Mouse (Mus musculus) lung, embryonic 16.5 days (tissue): Measurements from ENCODE around the gene Chrng. TPM values are rescaled to one million over a fixed set of nuclear protein-coding genes. Genes with fewer than 3 reads are reported as not detected.

Experiments
- ATAC-seq: fragments of 200-750 bp; cut with Nextera tagmentation; 2 replicates; pipeline ENCODE4 v1.8.0; 2017; ENCODE audit warnings: low read depth, mild to moderate bottlenecking, moderate library complexity
- H3K27ac ChIP-seq: fragments of 300-500 bp; sonication (generic); 2 replicates; pipeline ENCODE4 v1.5.1; 2014; ENCODE audit warnings: mild to moderate bottlenecking, control low read depth, low read length
- H3K27me3 ChIP-seq: fragments of 300-500 bp; sonication (generic); 2 replicates; pipeline ENCODE4 v1.6.1; 2014; ENCODE audit warnings: low read depth, low read length, mixed read lengths; ENCODE audit not compliant: control insufficient read depth, insufficient read depth
- H3K36me3 ChIP-seq: fragments of 300-500 bp; sonication (generic); 2 replicates; pipeline ENCODE4 v1.6.1; 2014; ENCODE audit warnings: low read length; ENCODE audit not compliant: control insufficient read depth, insufficient read depth
- H3K4me1 ChIP-seq: fragments of 300-500 bp; sonication (generic); replicated peaks from 2 replicates; pipeline ENCODE4 v1.6.1; 2014; ENCODE audit warnings: low read length, mixed read lengths; ENCODE audit not compliant: control insufficient read depth, insufficient read depth
- H3K4me2 ChIP-seq: fragments of 300-500 bp; sonication (generic); 2 replicates; pipeline ENCODE4 v1.6.1; 2014; ENCODE audit warnings: low read depth, low read length, control low read depth
- H3K4me3 ChIP-seq: fragments of 300-500 bp; sonication (generic); 2 replicates; pipeline ENCODE4 v1.5.1; 2014; ENCODE audit warnings: mild to moderate bottlenecking, low read length, control low read depth
- H3K9ac ChIP-seq: fragments of 300-500 bp; sonication (generic); 2 replicates; pipeline ENCODE4 v1.6.1; 2014; ENCODE audit warnings: low read length, control low read depth
- H3K9me3 ChIP-seq: fragments of 300-500 bp; sonication (generic); 2 replicates; pipeline ENCODE4 v1.6.1; 2016; ENCODE audit warnings: low read length; ENCODE audit not compliant: control insufficient read depth
- WGBS: fragments of 180-500 bp; shearing (Covaris S2); extraction: QIAGEN DNeasy Blood & Tissue Kit; methylation state at CpG from one replicate; pipeline ENCODE4 v1.1.7; 2014; 5-methylcytosine and 5-hydroxymethylcytosine counted together
- polyA plus RNA-seq: library from polyadenylated mRNA; unstranded; fragments of >200 nt; fragmentation: Nextera tagmentation; extraction: Ambion mirVana; gene quantifications from 2 replicates; pipeline ENCODE4 v1.2.1, GENCODE M21; 2015

Chrng gene
- polyA plus RNA-seq, 1 experiment from 2014 or later, result 0.43 TPM

DNA sequence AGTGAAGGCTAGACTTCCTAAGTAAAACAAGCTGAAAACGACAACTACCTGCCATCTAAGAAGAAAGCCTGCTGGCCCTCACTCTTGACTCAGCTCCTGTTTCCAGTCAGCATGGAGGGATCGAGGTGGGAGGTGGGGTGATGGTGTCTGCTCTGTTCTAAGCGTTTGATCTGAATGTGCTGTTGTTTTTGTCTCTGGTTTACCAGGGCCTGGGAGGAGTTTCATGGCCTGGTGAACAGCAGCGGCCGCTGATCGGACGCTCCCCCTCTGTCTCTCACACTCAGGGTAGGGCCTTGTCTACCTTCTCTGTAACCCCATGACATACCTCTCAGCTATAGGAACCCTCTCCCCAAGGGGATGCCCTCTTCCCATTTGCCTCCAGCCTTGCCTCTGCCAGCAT, 27.7 kb downstream of the Chrng start:
- no peak overlapping the region for H3K9ac ChIP-seq
- no peaks in the 10 kb centered on the region for H3K4me1 ChIP-seq
- H3K4me2 ChIP-seq, result no peak overlapping the region
- no peaks in the 10 kb centered on the region for H3K9me3 ChIP-seq
- no peak overlapping the region for H3K27ac ChIP-seq
- H3K27me3 ChIP-seq, result no peaks in the 10 kb centered on the region
- no peak overlapping the region for H3K4me3 ChIP-seq
- WGBS, result 89% methylated on average over 7 of the region's 7 CpGs
- ATAC-seq, result no peak
- H3K36me3 ChIP-seq, result peaks cover 38% of the 10 kb centered on the region

DNA sequence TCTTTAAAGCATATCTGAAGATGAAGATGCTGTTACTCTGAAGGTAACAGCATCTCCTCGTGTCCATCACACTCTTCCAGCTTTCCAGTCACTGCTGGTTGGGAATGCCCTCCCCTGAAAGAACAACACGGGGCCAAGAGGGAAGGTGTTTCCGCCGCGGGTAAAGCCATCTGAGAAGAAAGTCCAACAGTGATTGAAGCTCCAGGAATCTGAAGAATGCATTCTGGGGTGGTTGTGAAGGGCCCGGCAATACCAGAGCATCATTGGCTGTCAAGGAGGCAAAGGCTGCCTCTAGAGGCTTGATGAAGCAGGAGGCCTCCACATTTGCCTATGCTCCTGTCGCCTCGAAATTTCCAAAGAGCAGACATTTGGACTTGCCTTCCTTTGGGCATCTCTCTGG, 34.6 kb downstream of the Chrng start:
- ATAC-seq, result no peak
- no peaks in the 10 kb centered on the region for H3K9me3 ChIP-seq
- H3K4me1 ChIP-seq, result no peaks in the 10 kb centered on the region
- no peaks in the 10 kb centered on the region for H3K27me3 ChIP-seq
- no peak overlapping the region for H3K4me2 ChIP-seq
- no peak overlapping the region for H3K27ac ChIP-seq
- no peak overlapping the region for H3K4me3 ChIP-seq
- peaks cover 8% of the 10 kb centered on the region; the same call in 1 of the 2 replicates for H3K36me3 ChIP-seq
- H3K9ac ChIP-seq, result no peak overlapping the region
- 49% methylated on average over 8 of the region's 8 CpGs for WGBS

DNA sequence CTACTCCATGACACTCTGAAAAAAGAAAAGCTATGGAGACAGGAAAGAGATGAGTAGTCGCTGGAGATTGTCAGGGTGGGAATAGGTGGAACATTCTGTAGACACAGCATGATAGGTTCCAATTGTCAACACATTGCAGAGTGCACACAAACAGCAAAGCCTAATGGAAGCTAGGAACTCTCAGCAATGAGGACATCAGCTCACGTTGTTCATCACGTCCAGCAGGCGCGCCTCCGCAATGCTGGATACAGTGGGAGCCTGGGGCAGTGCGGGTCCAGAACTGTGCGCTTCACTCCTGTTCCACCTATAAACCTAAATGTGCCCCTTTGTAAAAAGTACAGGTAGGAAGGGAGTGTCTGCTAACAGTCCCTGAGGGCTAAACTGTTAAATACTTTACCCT, 38.6 kb downstream of the Chrng start:
- no peaks in the 10 kb centered on the region for H3K9me3 ChIP-seq
- no peak for ATAC-seq
- 85% methylated on average over 8 of the region's 8 CpGs for WGBS
- H3K9ac ChIP-seq, result no peak overlapping the region
- no peaks in the 10 kb centered on the region for H3K4me1 ChIP-seq
- no peak overlapping the region for H3K27ac ChIP-seq
- H3K4me3 ChIP-seq, result no peak overlapping the region
- no peaks in the 10 kb centered on the region for H3K27me3 ChIP-seq
- peaks cover 4% of the 10 kb centered on the region; the same call in 1 of the 2 replicates for H3K36me3 ChIP-seq
- H3K4me2 ChIP-seq, result no peak overlapping the region

DNA sequence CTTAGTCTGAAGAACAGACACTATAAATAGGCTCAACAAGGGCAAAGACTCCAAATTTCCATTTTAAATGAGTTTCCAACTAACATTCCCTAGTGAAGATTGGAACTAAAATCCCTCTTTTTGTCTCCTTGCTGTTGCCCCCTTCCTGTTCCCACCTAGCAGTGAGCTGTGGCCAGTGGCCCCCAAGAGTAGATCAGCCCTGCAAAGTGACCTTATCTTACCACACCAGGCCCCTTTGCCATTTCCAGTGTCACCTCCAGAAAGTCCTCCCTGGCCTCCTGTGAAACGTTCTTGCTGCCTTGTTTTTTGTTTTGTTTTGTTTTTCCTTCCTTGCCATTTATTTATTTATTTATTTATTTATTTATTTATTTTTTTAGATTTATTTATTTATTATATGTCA, 41.0 kb downstream of the Chrng start:
- Histone ChIP-seq H3K9me3 (no peaks in the 10 kb centered on the region), H3K36me3 (no peaks in the 10 kb centered on the region), H3K27me3 (no peaks in the 10 kb centered on the region), H3K9ac (no peak overlapping the region), H3K4me1 (no peaks in the 10 kb centered on the region), H3K4me3 (no peak overlapping the region), H3K4me2 (no peak overlapping the region), H3K27ac (no peak overlapping the region)
- no peak for ATAC-seq
- WGBS, result 18% methylated on average over 1 of the region's 1 CpGs

DNA sequence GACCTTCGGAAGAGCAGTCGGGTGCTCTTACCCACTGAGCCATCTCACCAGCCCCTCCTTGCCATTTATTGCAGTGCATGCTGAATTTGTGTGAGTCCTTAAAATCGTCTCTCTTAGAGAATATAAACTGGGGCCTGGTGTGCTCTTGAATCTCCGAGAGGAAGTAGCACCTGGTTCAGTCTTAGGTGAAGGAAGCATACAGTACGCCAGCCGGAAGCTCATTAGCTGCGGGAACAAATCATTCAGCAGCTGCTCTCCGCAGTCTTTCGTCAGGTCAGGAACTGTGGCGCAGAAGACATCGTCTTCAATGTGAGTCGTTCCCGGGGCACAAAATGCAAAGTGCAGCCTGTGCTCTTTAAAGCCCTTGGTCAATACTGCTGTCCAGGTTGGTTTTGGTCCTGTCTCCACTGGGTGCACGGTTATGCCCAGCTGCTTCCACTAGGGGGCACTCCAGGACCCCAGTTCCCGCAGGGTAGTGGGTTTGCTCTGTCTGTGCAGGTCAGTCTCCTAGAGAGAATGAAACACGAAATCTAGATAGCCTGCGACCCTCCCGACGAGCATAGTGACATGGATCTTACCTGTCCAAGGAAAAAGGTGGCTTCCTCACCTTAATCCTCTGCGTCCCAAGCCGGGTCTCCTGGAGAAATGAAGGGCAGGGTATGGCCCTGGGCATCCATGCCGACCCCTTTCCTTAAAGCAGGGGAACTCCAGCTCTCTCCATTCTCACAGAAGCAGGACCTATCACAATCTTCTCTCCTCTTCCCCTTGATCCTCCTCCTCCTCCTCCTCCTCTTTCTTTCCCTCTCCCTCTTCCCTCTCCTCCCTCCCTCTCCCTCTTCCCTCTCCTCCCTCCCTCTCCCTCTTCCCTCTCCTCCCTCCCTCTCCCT, 41.7 kb downstream of the Chrng start:
- H3K4me2 ChIP-seq, result no peak overlapping the region
- no peak overlapping the region for H3K4me3 ChIP-seq
- no peak overlapping the region for H3K9ac ChIP-seq
- no peak overlapping the region for H3K27ac ChIP-seq
- H3K4me1 ChIP-seq, result no peaks in the 10 kb centered on the region
- no peaks in the 10 kb centered on the region for H3K9me3 ChIP-seq
- H3K36me3 ChIP-seq, result no peaks in the 10 kb centered on the region
- no peaks in the 10 kb centered on the region for H3K27me3 ChIP-seq
- peak; percentile 86; the same call in 1 of the 2 replicates for ATAC-seq
- WGBS, result 24% methylated on average over 22 of the region's 22 CpGs

DNA sequence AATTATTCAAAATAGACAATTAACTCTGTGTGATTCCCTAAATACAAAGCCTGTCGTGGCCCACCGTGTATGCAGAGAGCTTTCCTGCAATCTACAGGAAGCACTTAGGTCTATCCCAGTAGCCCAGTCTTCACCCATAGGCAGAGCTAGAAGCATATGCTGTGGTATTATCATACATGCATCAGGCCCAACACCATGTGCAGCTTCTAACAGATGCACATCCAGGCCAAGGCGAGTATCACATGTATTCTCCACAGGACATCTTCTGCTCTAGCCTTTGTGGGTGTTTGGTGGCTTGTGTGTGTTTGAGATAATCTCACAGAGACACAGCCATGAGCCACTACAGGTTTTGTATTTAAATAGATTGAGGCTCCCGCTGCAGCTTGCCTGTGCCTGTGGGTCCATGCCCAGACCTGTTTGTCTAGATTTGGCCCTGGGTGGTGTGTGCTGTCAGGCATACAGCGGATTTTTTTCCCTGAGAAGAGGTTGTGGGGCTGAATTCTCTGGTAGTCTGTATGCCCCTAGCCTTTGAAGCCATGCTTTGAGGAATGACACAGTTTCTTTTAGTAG, 47.7 kb downstream of the Chrng start:
- Histone ChIP-seq H3K27me3 (peaks cover 2% of the 10 kb centered on the region; the same call in 1 of the 2 replicates), H3K36me3 (no peaks in the 10 kb centered on the region), H3K4me3 (no peak overlapping the region), H3K9me3 (no peaks in the 10 kb centered on the region), H3K27ac (no peak overlapping the region), H3K9ac (no peak overlapping the region), H3K4me2 (no peak overlapping the region), H3K4me1 (no peaks in the 10 kb centered on the region)
- ATAC-seq, result no peak
- WGBS, result 52% methylated on average over 5 of the region's 5 CpGs

DNA sequence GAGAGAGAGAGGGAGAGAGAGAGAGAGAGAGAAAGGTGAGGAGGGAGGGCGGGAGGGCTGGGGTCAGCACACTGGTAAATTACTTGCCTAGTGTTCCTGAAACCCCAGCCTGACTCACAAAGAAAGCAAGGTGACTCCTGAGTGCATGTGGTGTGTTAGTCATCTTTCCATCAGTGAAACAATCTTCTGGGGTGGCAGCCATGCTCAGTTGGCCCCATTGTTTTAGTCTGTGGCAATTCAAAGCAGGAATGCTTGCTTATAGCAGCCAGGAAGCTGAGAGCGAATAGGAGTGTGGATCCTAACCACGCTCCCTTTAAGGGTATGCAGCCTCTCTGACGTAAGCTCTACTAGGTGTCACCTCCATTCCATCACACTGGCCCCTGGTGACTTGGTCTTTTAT, 50.7 kb downstream of the Chrng start:
- H3K9me3 ChIP-seq, result no peaks in the 10 kb centered on the region
- H3K36me3 ChIP-seq, result no peaks in the 10 kb centered on the region
- H3K27me3 ChIP-seq, result peaks cover 25% of the 10 kb centered on the region
- ATAC-seq, result no peak
- no peak overlapping the region for H3K4me3 ChIP-seq
- H3K27ac ChIP-seq, result no peak overlapping the region
- WGBS, result 47% methylated on average over 4 of the region's 4 CpGs
- no peaks in the 10 kb centered on the region for H3K4me1 ChIP-seq
- no peak overlapping the region for H3K4me2 ChIP-seq
- no peak overlapping the region for H3K9ac ChIP-seq

DNA sequence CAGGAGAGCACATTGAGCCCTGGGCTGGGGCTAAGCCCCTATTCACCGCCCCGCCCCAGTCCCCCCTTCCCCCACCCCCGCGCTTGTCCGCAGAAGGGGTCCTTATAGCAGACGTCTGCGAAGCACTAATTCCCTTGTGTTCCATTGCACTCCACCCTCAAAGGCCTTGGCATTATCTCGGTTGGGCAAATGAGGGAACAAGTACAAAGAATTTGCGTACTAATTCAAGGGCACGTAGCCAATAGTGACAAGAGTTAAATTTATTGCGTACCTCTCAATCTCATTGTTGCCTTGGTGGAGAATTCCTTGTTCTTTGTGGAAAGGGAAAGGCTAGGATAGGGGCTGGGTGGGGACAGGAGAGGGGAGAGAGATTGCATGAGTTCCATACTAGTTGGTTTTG, 53.2 kb downstream of the Chrng start:
- no peaks in the 10 kb centered on the region for H3K9me3 ChIP-seq
- no peaks in the 10 kb centered on the region for H3K4me1 ChIP-seq
- H3K36me3 ChIP-seq, result no peaks in the 10 kb centered on the region
- H3K27me3 ChIP-seq, result peaks cover 40% of the 10 kb centered on the region
- no peak overlapping the region for H3K4me2 ChIP-seq
- 13% methylated on average over 11 of the region's 11 CpGs for WGBS
- H3K4me3 ChIP-seq, result no peak overlapping the region
- ATAC-seq, result no peak
- H3K9ac ChIP-seq, result no peak overlapping the region
- no peak overlapping the region for H3K27ac ChIP-seq

DNA sequence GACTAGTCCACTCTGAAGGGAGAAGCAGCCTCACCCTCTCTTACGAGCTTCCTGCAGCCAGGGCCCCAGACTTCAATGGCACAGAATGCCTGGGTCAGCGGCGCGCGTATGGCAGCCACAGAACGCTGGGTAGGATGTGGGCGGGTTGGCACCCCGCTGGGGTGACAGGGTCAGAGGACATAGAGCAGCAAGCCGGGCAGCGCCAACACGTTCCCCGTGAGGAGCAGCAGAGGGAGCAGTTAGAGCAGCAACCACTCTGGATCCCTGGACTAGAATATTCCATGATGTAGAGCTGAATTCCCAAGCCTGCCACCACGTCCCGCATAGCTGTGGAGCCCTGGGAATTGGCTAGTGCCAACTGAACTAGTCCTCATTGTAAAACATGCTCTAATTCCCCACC, 54.0 kb downstream of the Chrng start:
- peaks cover 48% of the 10 kb centered on the region for H3K27me3 ChIP-seq
- ATAC-seq, result peak; percentile 23; the same call in 1 of the 2 replicates
- no peak overlapping the region for H3K4me3 ChIP-seq
- H3K27ac ChIP-seq, result no peak overlapping the region
- H3K9me3 ChIP-seq, result no peaks in the 10 kb centered on the region
- no peaks in the 10 kb centered on the region for H3K4me1 ChIP-seq
- no peak overlapping the region for H3K9ac ChIP-seq
- 5% methylated on average over 12 of the region's 14 CpGs for WGBS
- no peaks in the 10 kb centered on the region for H3K36me3 ChIP-seq
- no peak overlapping the region for H3K4me2 ChIP-seq
